Mouse (Mus musculus) neural tube, embryonic 10.5 days (tissue): ENCODE measurements at regions not wholly inside any gene's neighbourhood (a gene's known extent, or its start where the extent isn't known, plus 50 kb on each side); places are given as distances from the start of the nearest gene placed in this dataset.

Experiments
- DNase-seq: peaks from one replicate; pipeline ENCODE4 v3.0.0-alpha.2; 2017; ENCODE audit warnings: low spot score; ENCODE audit errors: extremely low spot score

- DNase-seq: no peak
These were observed 313.9 kb upstream of the Dph6 start for GRCm38 (mm10) chr2:114968651-114969050.

GRCm38 (mm10) chr2:114993419-114993818 is 338.7 kb upstream of the Dph6 start:
- DNase-seq: no peak

- DNase-seq: no peak
These were observed 339.1 kb upstream of the Dph6 start for GRCm38 (mm10) chr2:114993882-114994281.

- DNase-seq: no peak
These were observed 340.1 kb upstream of the Dph6 start for GRCm38 (mm10) chr2:114994691-114995347.

GRCm38 (mm10) chr2:115013916-115014315 is 359.2 kb upstream of the Dph6 start:
- DNase-seq: no peak

- DNase-seq: no peak
These were observed 372.0 kb upstream of the Dph6 start for GRCm38 (mm10) chr2:115026777-115027176.

- no peak for DNase-seq
These were observed 376.4 kb upstream of the Dph6 start for GRCm38 (mm10) chr2:115031134-115031533.

GRCm38 (mm10) chr2:115036205-115036604 is 381.4 kb upstream of the Dph6 start:
- DNase-seq: no peak

- no peak for DNase-seq
These were observed 387.6 kb upstream of the Dph6 start for GRCm38 (mm10) chr2:115042299-115042785.

- no peak for DNase-seq
These were observed 401.7 kb upstream of the Dph6 start for GRCm38 (mm10) chr2:115056327-115057070.

GRCm38 (mm10) chr2:115057200-115057599 is 402.4 kb upstream of the Dph6 start:
- DNase-seq: no peak

- DNase-seq: peak; percentile 18
These were observed 412.9 kb upstream of the Dph6 start for GRCm38 (mm10) chr2:115067489-115068163.

- DNase-seq: no peak
These were observed 414.9 kb upstream of the Dph6 start for GRCm38 (mm10) chr2:115069704-115070103.

- DNase-seq: no peak
These were observed 415.4 kb upstream of the Dph6 start for GRCm38 (mm10) chr2:115070123-115070522.

- no peak for DNase-seq
These were observed 415.9 kb upstream of the Dph6 start for GRCm38 (mm10) chr2:115070666-115071065.

GRCm38 (mm10) chr2:115081563-115082291 is 427.0 kb upstream of the Dph6 start:
- no peak for DNase-seq

- DNase-seq: no peak
These were observed 427.6 kb upstream of the Dph6 start for GRCm38 (mm10) chr2:115082292-115082809.

- DNase-seq: peak; percentile 14
These were observed 433.8 kb upstream of the Dph6 start for GRCm38 (mm10) chr2:115088421-115089120.

GRCm38 (mm10) chr2:115090430-115091175 is 435.8 kb upstream of the Dph6 start:
- DNase-seq: peak; percentile 18

- no peak for DNase-seq
These were observed 440.6 kb upstream of the Dph6 start for GRCm38 (mm10) chr2:115095351-115095750.
